Mouse (Mus musculus) liver, postnatal 0 days (tissue): ENCODE measurements around the gene Tbx19.

Source experiments
- CTCF ChIP-seq: sonication (generic); IDR thresholded peaks from 2 replicates; pipeline ENCODE4 v1.5.1; 2016; ENCODE audit warnings: antibody characterized with exemption, low read depth
- EP300 ChIP-seq: IDR thresholded peaks from 2 replicates; pipeline ENCODE4 v1.6.1; 2016; ENCODE audit warnings: antibody characterized with exemption, low read depth, mild to moderate bottlenecking

- TF ChIP-seq CTCF: no peak
- TF ChIP-seq EP300: no peak
These were observed 6.4 kb downstream of the Tbx19 start for GRCm38 (mm10) chr1:165154162-165154561.
